Mouse (Mus musculus) limb, embryonic 13.5 days (tissue): ENCODE measurements around the gene Gm20388. TPM values are rescaled to one million over a fixed set of nuclear protein-coding genes. Genes with fewer than 3 reads are reported as not detected.

ENCODE experiments used
- ATAC-seq: fragments of 200-750 bp; cut with Nextera tagmentation; 2 replicates; pipeline ENCODE4 v1.8.0; 2017; ENCODE audit warnings: low read depth, moderate number of reproducible peaks, moderate TSS enrichment; ENCODE audit not compliant: low FRiP score
- H3K27ac ChIP-seq: fragments of 300-500 bp; sonication (generic); 2 replicates; pipeline ENCODE4 v1.5.1; 2015; ENCODE audit warnings: inconsistent platforms, mild to moderate bottlenecking, moderate library complexity
- H3K27me3 ChIP-seq: fragments of 300-500 bp; sonication (generic); 2 replicates; pipeline ENCODE4 v1.6.1; 2015; ENCODE audit warnings: mild to moderate bottlenecking, inconsistent platforms
- H3K36me3 ChIP-seq: fragments of 300-500 bp; sonication (generic); 2 replicates; pipeline ENCODE4 v1.6.1; 2015; ENCODE audit warnings: inconsistent platforms, mild to moderate bottlenecking, moderate library complexity
- H3K4me1 ChIP-seq: fragments of 300-500 bp; sonication (generic); 2 replicates; pipeline ENCODE4 v1.6.1; 2015; ENCODE audit warnings: inconsistent platforms
- H3K4me2 ChIP-seq: fragments of 300-500 bp; sonication (generic); replicated peaks from 2 replicates; pipeline ENCODE4 v1.6.1; 2015; ENCODE audit warnings: inconsistent platforms, mild to moderate bottlenecking, moderate library complexity
- H3K4me3 ChIP-seq: fragments of 300-500 bp; sonication (generic); 2 replicates; pipeline ENCODE4 v1.5.1; 2015; ENCODE audit warnings: moderate library complexity, mild to moderate bottlenecking, inconsistent platforms
- H3K9ac ChIP-seq: fragments of 300-500 bp; sonication (generic); 2 replicates; pipeline ENCODE4 v1.6.1; 2015; ENCODE audit warnings: mild to moderate bottlenecking, inconsistent platforms
- H3K9me3 ChIP-seq: fragments of 300-500 bp; sonication (generic); 2 replicates; pipeline ENCODE4 v1.6.1; 2016; ENCODE audit warnings: inconsistent platforms
- WGBS: fragments of 180-500 bp; shearing (Covaris S2); methylation state at CpG from one replicate; pipeline ENCODE4 v1.1.7; 2015; 5-methylcytosine and 5-hydroxymethylcytosine counted together
- polyA plus RNA-seq: library from polyadenylated mRNA; unstranded; fragments of >200 nt; fragmentation: Nextera tagmentation; extraction: Ambion mirVana; gene quantifications from 2 replicates; pipeline ENCODE4 v1.2.1, GENCODE M21; 2015

Gm20388 gene
- polyA plus RNA-seq, 1 experiment from 2014 or later, result 7.1 TPM

DNA sequence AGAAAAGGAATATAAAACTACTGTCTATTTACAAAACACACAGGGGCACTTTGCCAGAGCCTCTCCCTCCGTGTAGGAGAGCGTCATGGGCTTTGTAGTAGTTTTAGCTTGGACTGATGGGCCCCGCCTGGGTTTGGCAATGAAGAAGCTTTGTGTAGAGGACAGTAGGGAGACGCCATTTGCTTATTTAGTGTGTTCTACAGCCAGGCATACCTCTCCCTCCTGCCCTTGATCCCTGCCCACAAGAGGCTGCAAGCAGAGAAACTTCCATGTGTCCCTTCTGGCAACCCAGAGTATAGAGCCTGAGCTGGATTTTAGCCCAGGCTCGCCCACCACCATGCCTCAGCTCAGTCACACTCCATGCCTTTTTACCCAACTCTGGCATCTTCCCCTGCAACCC, 4271.1 kb downstream of the Gm20388 start:
- H3K27ac ChIP-seq, result no peak overlapping the region
- peaks cover 10% of the 10 kb centered on the region for H3K4me1 ChIP-seq
- WGBS, result 76% methylated on average over 5 of the region's 5 CpGs
- no peak overlapping the region for H3K4me2 ChIP-seq
- H3K27me3 ChIP-seq, result no peaks in the 10 kb centered on the region
- H3K9ac ChIP-seq, result no peak overlapping the region
- H3K4me3 ChIP-seq, result no peak overlapping the region
- no peaks in the 10 kb centered on the region for H3K36me3 ChIP-seq
- no peak for ATAC-seq
- no peaks in the 10 kb centered on the region for H3K9me3 ChIP-seq

DNA sequence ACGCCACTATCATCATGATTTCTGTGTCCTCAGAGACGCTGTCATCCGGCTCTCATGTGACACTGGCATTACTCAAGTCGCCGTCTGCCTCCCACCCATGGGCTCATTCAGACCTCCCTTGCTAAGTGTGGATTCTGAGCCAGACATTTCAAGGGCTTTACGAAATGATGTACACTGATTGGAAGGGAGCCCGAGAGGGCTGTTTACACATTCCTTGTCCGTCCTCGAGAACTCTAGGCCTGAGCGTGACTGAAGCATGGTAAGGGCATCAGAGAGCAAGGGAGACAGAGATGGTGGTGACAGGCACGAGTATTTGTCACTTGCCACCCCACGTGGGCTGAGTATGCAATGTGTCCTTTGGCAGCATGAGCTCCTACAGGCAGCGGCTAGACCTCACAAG, 4271.6 kb downstream of the Gm20388 start:
- Histone ChIP-seq H3K4me3 (no peak overlapping the region), H3K9ac (no peak overlapping the region), H3K27me3 (no peaks in the 10 kb centered on the region), H3K4me1 (peaks cover 10% of the 10 kb centered on the region), H3K4me2 (no peak overlapping the region), H3K9me3 (no peaks in the 10 kb centered on the region), H3K27ac (no peak overlapping the region), H3K36me3 (no peaks in the 10 kb centered on the region)
- no peak for ATAC-seq
- WGBS, result 63% methylated on average over 13 of the region's 13 CpGs

DNA sequence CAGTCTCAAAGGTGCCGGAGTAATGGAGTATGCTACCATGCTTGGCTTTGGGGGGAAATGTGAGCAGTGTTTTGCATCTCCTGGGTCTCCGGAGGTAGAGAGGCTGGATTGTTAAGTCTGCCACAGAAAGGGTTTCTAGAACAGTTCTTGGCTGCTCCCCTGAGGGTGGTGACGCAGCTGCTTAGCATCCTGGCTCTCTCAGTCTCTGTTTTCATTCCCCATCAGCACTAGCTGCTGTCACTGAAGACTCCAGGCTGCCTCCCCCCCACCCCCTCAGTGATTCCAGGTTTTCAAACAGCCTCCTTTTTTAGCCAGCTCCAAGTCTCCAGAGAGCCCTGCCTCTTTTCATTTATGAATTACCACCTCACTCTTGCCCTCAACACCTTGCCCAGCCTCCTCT, 4273.4 kb downstream of the Gm20388 start:
- no peaks in the 10 kb centered on the region for H3K27me3 ChIP-seq
- WGBS, result 63% methylated on average over 3 of the region's 3 CpGs
- H3K4me1 ChIP-seq, result peaks cover 10% of the 10 kb centered on the region
- H3K9ac ChIP-seq, result no peak overlapping the region
- no peaks in the 10 kb centered on the region for H3K9me3 ChIP-seq
- H3K4me2 ChIP-seq, result no peak overlapping the region
- no peaks in the 10 kb centered on the region for H3K36me3 ChIP-seq
- H3K27ac ChIP-seq, result no peak overlapping the region
- no peak for ATAC-seq
- no peak overlapping the region for H3K4me3 ChIP-seq

DNA sequence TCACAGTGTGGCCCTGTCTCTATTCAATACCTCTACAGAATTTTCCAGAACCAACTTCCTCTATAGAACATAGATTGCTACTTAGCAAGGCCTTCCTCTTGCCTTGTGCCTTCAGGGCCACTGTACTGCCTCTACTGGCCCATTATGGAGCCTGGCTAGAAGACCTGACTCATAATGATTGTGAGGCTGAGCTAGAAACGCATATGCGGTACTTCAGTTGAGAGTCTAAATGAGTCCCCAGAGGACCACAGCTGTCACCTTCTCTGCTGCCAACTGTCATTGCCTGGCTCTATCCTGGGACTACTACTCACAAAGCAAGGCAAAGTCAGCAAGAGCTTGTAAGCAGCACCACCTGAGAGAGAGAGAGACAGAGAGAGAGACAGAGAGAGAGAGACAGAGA, 4273.9 kb downstream of the Gm20388 start:
- Histone ChIP-seq H3K4me3 (no peak overlapping the region), H3K36me3 (no peaks in the 10 kb centered on the region), H3K4me2 (no peak overlapping the region), H3K4me1 (peaks cover 10% of the 10 kb centered on the region), H3K9me3 (no peaks in the 10 kb centered on the region), H3K27ac (no peak overlapping the region), H3K9ac (no peak overlapping the region), H3K27me3 (no peaks in the 10 kb centered on the region)
- 68% methylated on average over 2 of the region's 2 CpGs for WGBS
- ATAC-seq, result no peak

DNA sequence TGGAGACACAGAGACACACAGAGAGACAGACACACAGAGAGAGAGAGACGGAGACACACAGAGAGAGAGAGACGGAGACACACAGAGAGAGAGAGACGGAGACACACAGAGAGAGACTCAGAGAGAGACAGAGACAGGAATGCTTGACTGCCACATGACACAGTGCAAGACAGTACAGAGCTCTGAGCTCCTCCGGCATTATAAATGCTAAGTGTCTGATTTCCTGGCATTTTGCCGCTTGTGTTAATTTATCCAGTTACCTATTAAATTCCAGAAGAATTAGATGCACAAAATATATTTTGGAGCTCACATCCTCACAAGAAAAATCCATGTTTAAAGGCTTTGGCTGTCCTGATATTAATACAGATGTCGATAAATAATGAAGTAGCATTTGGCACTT, 4274.4 kb downstream of the Gm20388 start:
- no peak overlapping the region for H3K4me2 ChIP-seq
- ATAC-seq, result no peak
- H3K27me3 ChIP-seq, result no peaks in the 10 kb centered on the region
- no peaks in the 10 kb centered on the region for H3K36me3 ChIP-seq
- no peak overlapping the region for H3K9ac ChIP-seq
- WGBS, result 82% methylated on average over 6 of the region's 6 CpGs
- H3K27ac ChIP-seq, result no peak overlapping the region
- H3K4me1 ChIP-seq, result peaks cover 10% of the 10 kb centered on the region
- H3K9me3 ChIP-seq, result no peaks in the 10 kb centered on the region
- no peak overlapping the region for H3K4me3 ChIP-seq

DNA sequence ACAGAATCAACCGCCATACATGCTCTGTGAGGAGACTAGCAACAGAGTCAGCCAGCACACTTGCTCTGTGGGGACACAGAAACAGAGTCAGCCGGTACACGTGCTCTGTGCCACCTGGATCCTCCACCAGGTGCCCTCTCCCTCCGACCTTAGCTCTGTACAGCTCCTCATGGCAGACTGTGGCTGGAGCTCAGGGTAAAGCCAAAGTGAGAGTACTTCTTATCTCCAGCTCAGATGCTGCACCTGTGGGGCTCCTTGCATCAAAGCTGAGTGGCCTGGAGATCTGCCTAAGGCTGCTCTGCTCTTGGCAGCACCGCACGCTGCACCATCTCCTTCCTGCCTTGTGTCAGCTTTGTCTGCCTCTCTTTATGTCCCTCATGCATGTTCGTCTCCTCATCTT, 4279.7 kb downstream of the Gm20388 start:
- H3K27me3 ChIP-seq, result no peaks in the 10 kb centered on the region
- H3K36me3 ChIP-seq, result no peaks in the 10 kb centered on the region
- H3K4me3 ChIP-seq, result no peak overlapping the region
- H3K4me1 ChIP-seq, result no peaks in the 10 kb centered on the region
- ATAC-seq, result no peak
- no peak overlapping the region for H3K4me2 ChIP-seq
- no peak overlapping the region for H3K9ac ChIP-seq
- 74% methylated on average over 7 of the region's 7 CpGs for WGBS
- no peaks in the 10 kb centered on the region for H3K9me3 ChIP-seq
- no peak overlapping the region for H3K27ac ChIP-seq

DNA sequence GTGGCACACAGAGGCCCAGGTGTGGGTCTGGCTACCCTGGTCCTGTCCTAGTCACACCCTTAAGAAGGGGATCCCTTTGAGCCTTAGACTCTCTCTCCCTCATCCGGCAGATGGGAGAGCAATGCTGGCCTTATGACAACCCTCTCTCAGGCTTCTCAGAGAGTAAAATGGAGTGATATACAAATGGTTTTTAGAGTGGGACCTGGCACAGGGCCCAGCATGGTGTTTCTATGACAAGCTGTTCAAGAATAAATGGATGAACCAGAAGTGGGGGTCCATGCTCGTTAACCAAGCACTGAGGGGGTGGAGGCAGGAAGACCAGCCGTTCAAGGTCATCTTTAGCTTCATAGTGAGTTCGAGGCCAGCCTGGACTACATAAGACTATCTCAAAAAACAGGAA, 4281.6 kb downstream of the Gm20388 start:
- no peaks in the 10 kb centered on the region for H3K27me3 ChIP-seq
- H3K4me2 ChIP-seq, result no peak overlapping the region
- no peaks in the 10 kb centered on the region for H3K36me3 ChIP-seq
- H3K9me3 ChIP-seq, result no peaks in the 10 kb centered on the region
- H3K27ac ChIP-seq, result peak overlapping the region; percentile 39; the same call in 1 of the 2 replicates
- no peak for ATAC-seq
- no peak overlapping the region for H3K4me3 ChIP-seq
- peaks cover 17% of the 10 kb centered on the region for H3K4me1 ChIP-seq
- 81% methylated on average over 4 of the region's 4 CpGs for WGBS
- H3K9ac ChIP-seq, result no peak overlapping the region

DNA sequence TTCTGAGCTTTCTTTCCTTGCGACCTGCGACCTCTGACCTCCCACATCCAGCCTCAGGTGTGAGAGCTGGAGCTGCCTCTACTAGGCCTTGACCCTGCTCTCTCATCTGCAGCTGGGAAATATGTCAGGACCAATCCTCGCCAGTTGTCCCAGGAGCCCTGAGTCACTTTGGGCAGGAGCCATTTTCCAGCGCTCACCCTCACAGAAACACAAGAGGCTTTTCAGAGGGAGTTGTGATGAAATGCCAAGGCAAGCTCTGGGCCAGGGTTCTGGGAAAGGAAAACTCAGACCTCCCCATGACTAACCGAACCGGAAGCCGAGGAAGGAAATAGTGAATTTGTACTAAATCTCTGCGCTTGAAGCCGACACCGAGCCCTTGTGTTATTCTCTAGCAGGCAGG, 4282.3 kb downstream of the Gm20388 start:
- 0 out of 2 replicates have a peak, but pooled peaks have one; percentile 24 for ATAC-seq
- 67% methylated on average over 10 of the region's 10 CpGs for WGBS
- Histone ChIP-seq H3K36me3 (no peaks in the 10 kb centered on the region), H3K4me2 (no peak overlapping the region), H3K9ac (no peak overlapping the region), H3K4me3 (no peak overlapping the region), H3K27ac (peak overlapping the region; percentile 39; the same call in 1 of the 2 replicates), H3K9me3 (no peaks in the 10 kb centered on the region), H3K27me3 (no peaks in the 10 kb centered on the region), H3K4me1 (peaks cover 18% of the 10 kb centered on the region)

DNA sequence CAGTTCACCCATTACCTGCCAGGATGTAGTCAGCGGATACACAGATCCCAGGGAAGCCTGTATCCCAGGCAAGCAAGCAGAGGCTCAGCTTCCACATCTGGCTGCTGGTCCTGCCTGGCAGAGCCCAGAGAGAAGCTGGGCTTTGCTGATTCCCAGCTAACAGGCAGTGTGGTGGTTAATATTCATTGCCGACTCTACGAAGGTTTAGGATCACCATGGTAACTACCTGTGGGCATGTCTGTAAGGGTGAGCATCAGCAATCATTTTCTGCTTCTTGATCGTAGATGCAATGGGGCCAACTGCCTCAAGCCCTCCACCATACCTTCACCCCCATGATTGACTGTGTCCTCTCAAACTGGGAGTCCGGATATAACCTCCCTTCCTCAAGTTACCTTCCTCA, 4283.4 kb downstream of the Gm20388 start:
- Histone ChIP-seq H3K27ac (no peak overlapping the region), H3K4me1 (peaks cover 18% of the 10 kb centered on the region), H3K4me3 (no peak overlapping the region), H3K36me3 (no peaks in the 10 kb centered on the region), H3K27me3 (no peaks in the 10 kb centered on the region), H3K4me2 (no peak overlapping the region), H3K9ac (no peak overlapping the region), H3K9me3 (no peaks in the 10 kb centered on the region)
- WGBS, result 78% methylated on average over 5 of the region's 5 CpGs
- ATAC-seq, result no peak

DNA sequence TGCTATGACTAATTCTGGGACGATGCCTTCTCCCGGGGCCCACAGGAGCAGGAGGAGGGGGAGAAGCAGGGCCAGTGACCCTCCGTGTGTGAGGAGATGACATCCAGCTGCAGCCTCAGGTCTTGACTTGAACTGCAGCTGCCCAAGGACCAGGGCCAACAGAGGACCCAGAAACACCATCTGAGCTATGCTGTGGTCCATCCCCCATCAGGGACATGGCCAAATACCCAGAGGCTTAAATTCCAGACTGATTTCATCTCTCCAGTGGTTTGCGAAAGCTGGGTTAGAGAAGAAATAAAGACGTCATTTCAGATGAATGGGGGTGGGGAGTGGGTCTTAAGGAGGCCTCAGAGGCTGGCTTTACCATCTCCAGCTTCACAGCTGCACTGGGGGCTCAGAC, 4285.6 kb downstream of the Gm20388 start:
- WGBS, result 33% methylated on average over 5 of the region's 5 CpGs
- no peak overlapping the region for H3K4me2 ChIP-seq
- H3K27ac ChIP-seq, result 0 out of 2 replicates have a peak overlapping the region, but pooled peaks have one; percentile 3
- H3K9me3 ChIP-seq, result no peaks in the 10 kb centered on the region
- H3K27me3 ChIP-seq, result no peaks in the 10 kb centered on the region
- H3K36me3 ChIP-seq, result no peaks in the 10 kb centered on the region
- H3K9ac ChIP-seq, result no peak overlapping the region; the same call in 1 of the 2 replicates
- ATAC-seq, result peak; percentile 51; the same call in 1 of the 2 replicates
- H3K4me1 ChIP-seq, result peaks cover 22% of the 10 kb centered on the region
- no peak overlapping the region for H3K4me3 ChIP-seq

DNA sequence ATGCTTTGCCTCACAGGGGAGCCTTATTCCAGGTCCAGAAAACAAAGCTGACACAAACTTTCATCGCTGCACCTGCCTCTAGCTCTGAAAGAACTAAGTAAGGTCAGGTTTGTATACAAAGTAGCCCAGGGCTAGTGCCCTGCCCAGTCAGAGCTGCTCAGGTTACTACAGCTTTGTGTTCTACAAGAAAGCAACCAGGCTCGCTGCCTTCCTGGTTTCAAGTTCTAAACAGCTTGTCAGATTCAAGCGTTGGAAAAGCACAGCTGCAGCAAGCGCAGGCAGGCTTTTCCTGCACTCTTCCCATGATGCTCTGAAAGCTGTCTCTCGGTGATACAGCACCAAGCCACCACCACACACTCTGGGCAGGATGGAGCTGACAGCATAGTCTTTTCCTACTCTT, 4286.2 kb downstream of the Gm20388 start:
- Histone ChIP-seq H3K27me3 (no peaks in the 10 kb centered on the region), H3K9me3 (no peaks in the 10 kb centered on the region)
- 35% methylated on average over 5 of the region's 5 CpGs for WGBS

DNA sequence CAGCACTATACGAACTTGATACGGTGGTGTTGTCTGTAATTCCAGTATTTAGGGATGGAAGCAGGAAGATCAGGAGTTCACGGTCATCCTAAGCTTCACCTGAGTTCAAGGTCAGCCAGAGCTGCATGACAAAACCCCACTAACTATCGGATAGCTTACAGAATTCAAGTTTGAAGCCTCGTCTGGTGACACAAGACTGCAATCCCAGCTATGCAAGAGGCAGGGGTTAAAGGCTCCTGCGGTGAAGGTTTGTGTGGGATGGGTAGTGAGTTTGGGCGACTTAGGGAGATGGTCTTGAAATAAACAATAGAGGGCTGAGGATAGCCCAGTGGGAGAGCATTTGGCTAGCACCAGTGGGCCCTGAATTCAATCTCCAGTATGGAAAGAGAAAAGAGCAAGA, 4287.6 kb downstream of the Gm20388 start:
- H3K9ac ChIP-seq, result no peak overlapping the region
- no peaks in the 10 kb centered on the region for H3K36me3 ChIP-seq
- no peaks in the 10 kb centered on the region for H3K9me3 ChIP-seq
- H3K4me3 ChIP-seq, result no peak overlapping the region
- 81% methylated on average over 7 of the region's 7 CpGs for WGBS
- H3K27ac ChIP-seq, result no peak overlapping the region
- H3K4me2 ChIP-seq, result no peak overlapping the region
- peaks cover 22% of the 10 kb centered on the region for H3K4me1 ChIP-seq
- no peaks in the 10 kb centered on the region for H3K27me3 ChIP-seq
- no peak for ATAC-seq

More for the DNA sequence above, 4286.2 kb downstream of the Gm20388 start:
- no peak overlapping the region for H3K9ac ChIP-seq
- H3K4me1 ChIP-seq, result peaks cover 22% of the 10 kb centered on the region
- H3K36me3 ChIP-seq, result no peaks in the 10 kb centered on the region
- ATAC-seq, result no peak
- peak overlapping the region; percentile 3; the same call in 1 of the 2 replicates for H3K27ac ChIP-seq
- H3K4me2 ChIP-seq, result no peak overlapping the region
- H3K4me3 ChIP-seq, result no peak overlapping the region

DNA sequence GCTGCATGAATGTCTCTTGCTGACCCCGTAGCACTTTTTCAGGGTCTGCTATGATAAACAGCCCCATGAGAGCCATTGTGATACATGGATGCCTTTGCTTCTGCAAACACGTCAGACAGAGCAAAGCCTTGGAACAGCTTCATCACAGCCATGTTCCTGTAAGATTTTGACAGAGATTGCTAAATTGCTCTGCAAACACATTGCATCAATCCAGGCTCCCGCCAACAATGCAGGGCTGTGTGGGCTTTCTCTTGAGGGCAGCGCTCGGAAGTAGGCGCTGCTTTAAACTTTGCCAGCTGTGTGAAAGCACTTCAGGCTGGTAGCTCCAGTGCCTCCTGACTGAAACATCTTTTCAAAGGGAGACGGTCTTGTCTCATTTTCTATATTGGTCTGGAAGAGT, 4289.8 kb downstream of the Gm20388 start:
- Histone ChIP-seq H3K4me3 (no peak overlapping the region), H3K4me2 (no peak overlapping the region), H3K9me3 (no peaks in the 10 kb centered on the region), H3K36me3 (no peaks in the 10 kb centered on the region), H3K4me1 (peaks cover 22% of the 10 kb centered on the region), H3K9ac (no peak overlapping the region), H3K27me3 (no peaks in the 10 kb centered on the region), H3K27ac (no peak overlapping the region)
- ATAC-seq, result no peak
- 51% methylated on average over 7 of the region's 7 CpGs for WGBS
